Mouse (Mus musculus): ENCODE data around the gene Pde4dip.

Pde4dip gene

DNA sequence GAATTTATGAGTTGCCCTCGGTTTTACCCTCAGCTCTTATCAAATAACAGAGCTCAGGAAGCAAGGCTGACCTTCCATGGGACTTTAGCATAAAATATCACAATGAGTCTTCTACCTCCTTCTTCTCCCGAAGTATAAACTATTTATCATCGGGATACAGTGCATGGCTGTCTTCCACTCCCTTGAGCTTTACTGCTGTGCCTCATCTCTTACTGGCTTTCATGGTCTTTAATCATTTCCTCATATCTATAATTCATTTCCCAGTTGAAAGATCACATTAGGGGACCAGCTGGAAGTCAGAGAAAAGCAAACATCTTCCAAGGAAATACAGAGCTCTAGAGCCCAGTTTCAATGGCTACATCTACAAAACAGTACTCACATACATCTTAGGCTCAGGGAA, 239.5 kb downstream of the Pde4dip start:
- DNase-seq (ENCODE audit: low spot score) = no peak

- DNase-seq (ENCODE audit: low spot score) = peak; percentile 71
These were observed 240.0 kb downstream of the Pde4dip start for GRCm38 (mm10) chr3:97648518-97648917.

DNA sequence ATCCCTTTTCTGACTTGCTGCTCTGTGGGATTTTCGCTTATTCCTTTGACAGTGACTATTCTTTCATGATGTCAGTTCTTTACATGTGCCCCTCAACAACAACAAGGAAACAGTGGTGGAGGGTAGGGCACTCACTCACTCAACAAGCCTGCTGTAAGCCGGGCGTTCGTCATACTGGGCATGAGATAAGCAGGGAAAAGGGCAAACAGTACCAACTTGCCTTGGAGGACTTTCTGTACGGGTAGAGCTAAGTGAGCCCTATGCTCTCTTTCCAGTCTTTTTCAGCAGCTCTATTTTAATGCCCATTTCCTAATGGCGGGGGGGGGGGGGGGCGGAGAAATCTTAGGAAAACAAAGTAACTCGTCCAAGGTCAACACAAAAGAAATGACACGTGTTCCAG, 246.5 kb downstream of the Pde4dip start:
- DNase-seq (ENCODE audit: low spot score) = peak; percentile 86

GRCm38 (mm10) chr3:97641396-97641795, 247.1 kb downstream of the Pde4dip start:
- DNase-seq (ENCODE audit: low spot score) = no peak
